Mouse (Mus musculus): ENCODE results near the gene Rgs16. TPM values are rescaled to one million over a fixed set of nuclear protein-coding genes. Genes with fewer than 3 reads are reported as not detected.
A peak's percentile ranks its signal among the peaks of the same experiment; 100 is the strongest.

Gene Rgs16
- polyA plus RNA-seq, 2 experiments, result 8.5 to 21.9 TPM

- no peak overlapping the region for H3K9ac ChIP-seq (ENCODE audit: low read depth, low read length, severe bottlenecking)
Measured at GRCm38 (mm10) chr1:153746119-153746670, 6.0 kb downstream of the Rgs16 start.

GRCm38 (mm10) chr1:153746728-153747127 is 6.6 kb downstream of the Rgs16 start:
- ATAC-seq (ENCODE audit: low FRiP score, low read depth), result peak; percentile 27; the same call in 1 of the 2 replicates
- 5% methylated on average over 12 of the region's 12 CpGs for WGBS
- DNase-seq (ENCODE audit: low spot score), result peak; percentile 86

More at GRCm38 (mm10) chr1:153746119-153746670, 6.0 kb downstream of the Rgs16 start:
- Histone ChIP-seq H3K4me1 (ENCODE audit: control insufficient read depth, insufficient read depth, low read length) (peaks cover 8% of the 10 kb centered on the region), H3K36me3 (ENCODE audit: control insufficient read depth, insufficient read depth, low read length) (peaks cover 4% of the 10 kb centered on the region), H3K27ac (replicated peaks; ENCODE audit: low read depth, low read length) (no peak overlapping the region), H3K27me3 (ENCODE audit: control insufficient read depth, insufficient read depth, low read length) (no peaks in the 10 kb centered on the region), H3K4me2 (replicated peaks; ENCODE audit: low read depth, low read length, severe bottlenecking) (no peak overlapping the region), H3K9me3 (ENCODE audit: control insufficient read depth, low read length) (no peaks in the 10 kb centered on the region), H3K4me3 (replicated peaks; ENCODE audit: low read length) (no peak overlapping the region)
- ATAC-seq (ENCODE audit: low FRiP score, low read depth) (peak; percentile 16; the same call in 1 of the 2 replicates), DNase-seq (ENCODE audit: low spot score) (no peak)
- TF ChIP-seq POLR2A (IDR thresholded peaks at IDR 0.05; ENCODE audit: borderline replicate concordance, extremely low read depth, insufficient read depth, insufficient read length), result no peak
- WGBS, result 72% methylated on average over 14 of the region's 14 CpGs

GRCm38 (mm10) chr1:153747861-153748530 is 7.8 kb downstream of the Rgs16 start:
- peaks cover 8% of the 10 kb centered on the region for H3K4me1 ChIP-seq (ENCODE audit: control insufficient read depth, insufficient read depth, low read length)
- H3K36me3 ChIP-seq (ENCODE audit: control insufficient read depth, insufficient read depth, low read length), result peaks cover 4% of the 10 kb centered on the region
- DNase-seq (ENCODE audit: low spot score) (no peak), ATAC-seq (ENCODE audit: low FRiP score, low read depth) (no peak)
- no peaks in the 10 kb centered on the region for H3K27me3 ChIP-seq (ENCODE audit: control insufficient read depth, insufficient read depth, low read length)
- no peak overlapping the region for H3K9ac ChIP-seq (ENCODE audit: low read depth, low read length, severe bottlenecking)
- H3K9me3 ChIP-seq (ENCODE audit: control insufficient read depth, low read length), result no peaks in the 10 kb centered on the region
- H3K27ac ChIP-seq (replicated peaks; ENCODE audit: low read depth, low read length), result no peak overlapping the region
- H3K4me2 ChIP-seq (replicated peaks; ENCODE audit: low read depth, low read length, severe bottlenecking), result no peak overlapping the region
- no peak for TF ChIP-seq POLR2A (IDR thresholded peaks at IDR 0.05; ENCODE audit: borderline replicate concordance, extremely low read depth, insufficient read depth, insufficient read length)
- 69% methylated on average over 12 of the region's 12 CpGs for WGBS
- H3K4me3 ChIP-seq (replicated peaks; ENCODE audit: low read length), result no peak overlapping the region

More at GRCm38 (mm10) chr1:153746728-153747127, 6.6 kb downstream of the Rgs16 start:
- Histone ChIP-seq H3K27me3 (ENCODE audit: control insufficient read depth, insufficient read depth, low read length) (no peaks in the 10 kb centered on the region), H3K36me3 (ENCODE audit: control insufficient read depth, insufficient read depth, low read length) (peaks cover 4% of the 10 kb centered on the region), H3K4me3 (replicated peaks; ENCODE audit: low read length) (no peak overlapping the region), H3K9me3 (ENCODE audit: control insufficient read depth, low read length) (no peaks in the 10 kb centered on the region), H3K4me1 (ENCODE audit: control insufficient read depth, insufficient read depth, low read length) (peaks cover 8% of the 10 kb centered on the region), H3K4me2 (replicated peaks; ENCODE audit: low read depth, low read length, severe bottlenecking) (no peak overlapping the region), H3K27ac (replicated peaks; ENCODE audit: low read depth, low read length) (no peak overlapping the region), H3K9ac (ENCODE audit: low read depth, low read length, severe bottlenecking) (no peak overlapping the region)
- no peak for TF ChIP-seq POLR2A (IDR thresholded peaks at IDR 0.05; ENCODE audit: borderline replicate concordance, extremely low read depth, insufficient read depth, insufficient read length)

- DNase-seq (ENCODE audit: low spot score) (peak; percentile 50), ATAC-seq (ENCODE audit: low FRiP score, low read depth) (no peak)
- no peak for TF ChIP-seq POLR2A (IDR thresholded peaks at IDR 0.05; ENCODE audit: borderline replicate concordance, extremely low read depth, insufficient read depth, insufficient read length)
- no peaks in the 10 kb centered on the region for H3K9me3 ChIP-seq (ENCODE audit: control insufficient read depth, low read length)
- H3K4me3 ChIP-seq (replicated peaks; ENCODE audit: low read length), result no peak overlapping the region
- peak overlapping the region; percentile 59; the same call in 1 of the 2 replicates for H3K4me2 ChIP-seq (replicated peaks; ENCODE audit: low read depth, low read length, severe bottlenecking)
- H3K4me1 ChIP-seq (ENCODE audit: control insufficient read depth, insufficient read depth, low read length), result peaks cover 8% of the 10 kb centered on the region
- H3K36me3 ChIP-seq (ENCODE audit: control insufficient read depth, insufficient read depth, low read length), result peaks cover 4% of the 10 kb centered on the region
- H3K27me3 ChIP-seq (ENCODE audit: control insufficient read depth, insufficient read depth, low read length), result no peaks in the 10 kb centered on the region
- no peak overlapping the region for H3K27ac ChIP-seq (replicated peaks; ENCODE audit: low read depth, low read length)
- H3K9ac ChIP-seq (ENCODE audit: low read depth, low read length, severe bottlenecking), result no peak overlapping the region
- WGBS, result 0% methylated on average over 1 of the region's 1 CpGs
Measured at GRCm38 (mm10) chr1:153748549-153748948, 8.4 kb downstream of the Rgs16 start.

GRCm38 (mm10) chr1:153749211-153749801 is 9.2 kb downstream of the Rgs16 start, which contains the start of gene Rnasel:
Rnasel (plus strand) TSS chr1:153749426.
- TF ChIP-seq POLR2A (IDR thresholded peaks at IDR 0.05; ENCODE audit: borderline replicate concordance, extremely low read depth, insufficient read depth, insufficient read length), result no peak
- Histone ChIP-seq H3K4me1 (ENCODE audit: control insufficient read depth, insufficient read depth, low read length) (peaks cover 8% of the 10 kb centered on the region), H3K36me3 (ENCODE audit: control insufficient read depth, insufficient read depth, low read length) (no peaks in the 10 kb centered on the region), H3K4me3 (replicated peaks; ENCODE audit: low read length) (peak within 1 kb of the TSS; percentile 41), H3K27ac (replicated peaks; ENCODE audit: low read depth, low read length) (peak within 1 kb of the TSS; percentile 29; the same call in 1 of the 2 replicates), H3K9ac (ENCODE audit: low read depth, low read length, severe bottlenecking) (peak within 1 kb of the TSS; percentile 66), H3K4me2 (replicated peaks; ENCODE audit: low read depth, low read length, severe bottlenecking) (peak within 1 kb of the TSS; percentile 59), H3K27me3 (ENCODE audit: control insufficient read depth, insufficient read depth, low read length) (no peaks in the 10 kb centered on the region), H3K9me3 (ENCODE audit: control insufficient read depth, low read length) (no peaks in the 10 kb centered on the region)
- ATAC-seq (ENCODE audit: low FRiP score, low read depth) (peak; percentile 56), DNase-seq (ENCODE audit: low spot score) (peak; percentile 96)
- 3% methylated on average over 18 of the region's 18 CpGs for WGBS
